Mouse (Mus musculus): ENCODE data around the gene Fam118a.

Fam118a gene

GRCm38 (mm10) chr15:85072651-85073050, 43.9 kb downstream of the Fam118a start:
- DNase-seq (ENCODE audit: low spot score): no peak

GRCm38 (mm10) chr15:85085641-85086040, 56.9 kb downstream of the Fam118a start:
- no peak for DNase-seq (ENCODE audit: low spot score)

Measured in embryo, embryonic 10 days (tissue).